Mouse (Mus musculus) cerebellum, postnatal 10 days (tissue): ENCODE data around the gene Cpa2.

Experiments used
- DNase-seq, 2 experiments: peaks; one replicate each; pipeline ENCODE4 v3.0.0; 2021; ENCODE audit warnings: mixed read lengths in 2 of 2

Gene Cpa2

DNA sequence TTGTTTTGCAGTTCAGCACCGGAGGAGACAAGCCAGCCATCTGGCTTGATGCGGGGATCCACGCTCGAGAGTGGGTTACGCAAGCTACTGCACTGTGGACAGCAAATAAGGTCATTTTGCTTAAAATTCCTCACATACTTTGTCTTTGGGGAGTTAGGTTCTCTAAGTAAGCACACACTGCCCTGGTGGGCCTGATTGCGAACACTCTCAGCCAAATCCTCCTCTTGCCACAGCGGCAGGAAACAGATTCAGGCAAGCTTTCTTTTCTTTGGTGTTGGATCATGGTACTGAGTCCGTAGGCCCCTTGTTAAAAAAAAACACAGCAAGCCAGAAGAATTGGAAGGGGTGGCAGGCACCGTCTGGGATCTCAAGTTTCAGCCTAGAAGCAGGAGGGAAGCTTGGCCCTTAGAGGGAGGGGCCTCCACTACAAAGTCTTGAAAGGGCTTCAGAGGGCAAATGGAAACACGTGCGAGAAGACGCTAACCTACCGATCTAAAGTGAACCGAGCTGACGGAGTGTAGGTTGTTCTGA, 7.9 kb downstream of the Cpa2 start:
- peak; percentile 62 to 66 for DNase-seq

DNA sequence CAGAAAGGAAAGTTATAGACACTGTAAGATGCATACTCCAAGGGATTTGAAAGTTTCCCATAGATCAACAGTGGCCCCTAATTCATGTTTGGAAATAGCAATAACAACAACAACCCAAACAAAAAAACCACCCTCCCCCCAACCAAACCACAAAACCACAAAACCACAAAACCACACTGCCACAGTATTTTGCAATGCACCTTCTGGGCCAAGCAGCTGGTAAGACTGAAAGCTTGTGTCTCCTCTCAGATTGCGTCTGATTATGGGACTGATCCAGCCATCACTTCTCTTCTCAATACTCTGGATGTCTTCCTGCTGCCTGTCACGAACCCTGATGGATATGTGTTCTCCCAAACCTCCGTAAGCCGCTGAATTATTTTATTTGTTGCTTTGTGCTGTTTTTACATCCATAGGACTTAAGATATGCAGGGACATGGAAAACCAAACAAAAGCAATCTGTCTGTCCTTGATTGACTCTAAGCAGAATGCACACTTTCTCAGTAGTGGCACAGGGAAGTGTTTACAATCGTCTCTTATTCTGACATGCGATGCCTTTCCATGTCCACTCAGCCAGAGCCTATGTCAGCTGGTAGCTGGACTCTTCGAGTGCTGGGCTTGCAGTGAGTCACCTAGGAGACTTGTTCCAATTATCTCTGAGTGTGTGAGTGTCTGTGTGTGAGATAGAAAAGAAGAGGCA, 9.3 kb downstream of the Cpa2 start:
- DNase-seq, result no peak

GRCm38 (mm10) chr6:30551193-30551515, 9.8 kb downstream of the Cpa2 start:
- no peak for DNase-seq

DNA sequence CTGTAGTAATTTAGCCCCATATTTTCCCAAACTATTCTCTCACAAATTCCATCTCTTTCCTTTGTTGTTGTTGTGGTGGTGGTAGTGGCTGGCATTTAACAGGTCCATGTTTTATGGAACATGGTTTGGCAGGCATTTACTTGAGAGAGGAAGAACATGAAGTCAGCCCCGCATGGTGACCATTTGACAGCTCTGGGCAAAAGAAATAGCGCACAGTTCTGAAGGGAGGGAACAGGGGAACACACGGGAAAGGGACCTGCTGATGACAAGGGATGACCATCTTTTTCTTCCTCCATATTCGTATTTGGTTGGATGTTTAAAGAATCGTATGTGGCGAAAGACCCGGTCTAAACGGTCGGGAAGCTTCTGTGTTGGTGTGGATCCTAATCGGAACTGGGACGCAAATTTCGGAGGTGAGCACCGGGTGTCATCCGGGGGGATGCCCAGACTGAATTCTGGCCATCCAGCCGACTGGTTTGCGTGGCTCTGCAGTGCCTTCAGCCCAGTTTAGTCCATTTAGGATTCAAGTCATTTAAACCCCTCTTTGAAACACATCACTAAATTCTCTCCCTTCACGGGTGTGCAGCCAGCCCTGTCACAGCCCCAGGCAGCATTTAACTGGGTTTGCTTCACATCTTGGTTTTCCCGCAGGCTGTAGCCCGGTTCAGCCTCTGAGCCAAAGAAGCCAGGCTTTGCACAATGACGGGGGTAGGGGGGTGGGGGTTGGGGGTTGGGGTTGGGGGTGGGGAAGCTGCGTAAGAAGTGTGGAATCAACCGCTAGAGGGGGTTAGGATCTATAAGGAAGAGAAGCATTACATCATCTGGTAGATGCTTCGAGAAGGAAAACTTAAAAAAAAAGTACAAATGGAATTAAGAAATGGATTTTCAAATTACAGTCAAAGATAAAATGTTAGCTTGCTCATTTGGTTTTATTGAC, 10.5 kb downstream of the Cpa2 start:
- peak; percentile 76 to 88 for DNase-seq

DNA sequence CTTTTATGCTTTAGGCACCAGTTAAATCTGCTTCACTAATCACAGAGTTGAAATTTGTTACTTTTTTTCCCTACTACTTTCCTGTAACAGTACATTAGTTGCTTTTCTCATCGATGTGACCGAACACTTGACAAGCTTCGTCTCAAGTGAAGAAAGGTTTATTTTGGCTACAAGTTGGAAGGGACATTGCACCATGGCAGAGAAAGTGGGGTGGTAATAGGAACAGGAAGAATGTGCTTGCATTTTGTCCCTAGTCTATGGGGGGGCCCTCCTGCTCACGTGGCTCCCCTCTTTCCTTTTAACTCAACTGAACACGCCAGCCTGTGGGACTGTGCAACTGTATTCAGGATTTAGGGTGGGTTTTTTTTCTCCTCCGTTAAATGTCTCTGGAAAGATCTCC, 11.2 kb downstream of the Cpa2 start:
- DNase-seq, result no peak

- no peak for DNase-seq
These were observed 12.1 kb downstream of the Cpa2 start for GRCm38 (mm10) chr6:30553381-30554010.

- DNase-seq, result no peak
These were observed 12.7 kb downstream of the Cpa2 start for GRCm38 (mm10) chr6:30554092-30554491.

GRCm38 (mm10) chr6:30554621-30555170, 13.3 kb downstream of the Cpa2 start:
- DNase-seq, result peak in 1 of 2 experiments; percentile 49

- DNase-seq, result peak in 1 of 2 experiments; percentile 58
These were observed 14.7 kb downstream of the Cpa2 start for GRCm38 (mm10) chr6:30556080-30556479.

DNA sequence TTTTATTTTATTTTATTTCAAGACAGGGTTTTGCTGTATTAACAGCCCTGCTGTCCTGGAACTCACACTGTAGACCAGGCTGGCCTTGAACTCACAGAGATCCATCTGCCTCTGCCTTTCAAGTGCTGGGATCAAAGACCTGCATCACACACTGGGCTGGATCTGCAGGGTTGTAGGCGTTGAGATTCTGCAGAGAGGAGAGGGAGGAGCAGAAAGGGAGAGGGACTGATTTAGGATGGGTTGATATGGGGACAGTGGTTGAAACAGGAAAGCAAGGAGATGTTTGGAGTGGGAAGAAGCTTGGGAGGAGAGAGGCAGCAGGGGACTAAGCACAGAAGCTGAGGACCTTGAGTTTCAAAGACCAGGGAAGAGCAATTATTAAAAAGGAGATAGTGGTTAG, 18.3 kb downstream of the Cpa2 start:
- no peak for DNase-seq

GRCm38 (mm10) chr6:30562132-30562531, 20.8 kb downstream of the Cpa2 start:
- no peak for DNase-seq

DNA sequence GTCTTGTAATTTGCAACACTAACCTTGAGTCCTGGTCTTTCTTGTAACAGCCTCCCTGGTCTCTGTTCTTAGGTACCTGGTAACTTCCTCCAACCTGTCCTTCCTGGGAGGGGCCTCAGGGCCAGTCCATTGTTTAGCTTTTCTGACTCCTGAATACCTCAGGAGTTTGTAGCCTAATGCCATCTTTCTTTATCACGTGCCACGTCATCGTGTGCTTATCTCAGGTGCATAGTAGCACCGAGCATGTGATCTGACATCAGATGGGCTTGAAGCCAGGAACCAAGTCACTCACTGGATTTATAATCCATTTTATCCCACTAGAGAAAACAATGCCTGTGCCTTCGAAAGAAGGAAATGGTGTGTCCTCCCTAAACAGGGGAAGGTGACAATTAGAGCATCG, 22.2 kb downstream of the Cpa2 start:
- DNase-seq, result no peak

- no peak for DNase-seq
These were observed 22.7 kb downstream of the Cpa2 start for GRCm38 (mm10) chr6:30564051-30564450.

GRCm38 (mm10) chr6:30568069-30568468, 26.7 kb downstream of the Cpa2 start, which contains the start of gene Cpa4:
TSS of gene Cpa4 (plus strand) at chr6:30568369.
- DNase-seq, result no peak

DNA sequence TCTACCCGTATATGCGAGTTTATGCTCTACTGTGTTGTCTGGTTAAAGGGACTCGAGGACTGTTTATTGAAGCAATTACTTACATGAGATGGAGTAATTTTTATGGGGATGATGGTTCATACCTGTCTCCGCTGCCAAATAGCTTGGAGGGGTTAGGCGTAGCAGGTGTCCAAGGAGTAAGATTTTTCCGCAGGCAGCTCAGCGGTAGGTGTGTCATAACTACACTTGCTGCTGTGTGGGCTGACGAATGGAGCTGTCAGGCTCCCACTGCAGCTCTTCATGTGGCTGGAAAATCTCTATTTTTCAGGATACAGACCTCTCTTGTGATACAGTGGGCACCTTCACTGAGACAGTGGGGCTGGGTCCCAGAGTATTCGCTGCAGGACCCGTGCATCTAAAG, 27.9 kb downstream of the Cpa2 start:
- no peak for DNase-seq

DNA sequence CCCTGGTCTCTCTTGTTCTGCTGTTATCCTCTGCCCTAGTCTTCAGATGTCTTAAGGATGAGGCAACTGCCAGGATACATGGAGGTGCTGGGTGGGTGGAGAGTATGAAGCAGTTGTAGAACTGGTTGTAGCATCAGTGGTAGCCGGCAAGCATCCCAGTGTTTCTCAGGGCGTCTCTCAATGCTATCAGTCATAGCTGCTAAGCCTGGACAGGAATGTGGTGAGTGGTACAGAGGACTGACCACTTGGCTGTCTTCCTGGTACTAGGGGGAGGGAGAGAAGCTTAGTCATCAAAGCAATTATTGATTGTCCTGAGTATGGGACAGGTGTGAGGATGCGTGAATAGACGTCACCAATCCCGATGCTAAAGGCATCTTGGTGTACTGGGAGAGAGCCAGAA, 28.6 kb downstream of the Cpa2 start:
- DNase-seq, result no peak

DNA sequence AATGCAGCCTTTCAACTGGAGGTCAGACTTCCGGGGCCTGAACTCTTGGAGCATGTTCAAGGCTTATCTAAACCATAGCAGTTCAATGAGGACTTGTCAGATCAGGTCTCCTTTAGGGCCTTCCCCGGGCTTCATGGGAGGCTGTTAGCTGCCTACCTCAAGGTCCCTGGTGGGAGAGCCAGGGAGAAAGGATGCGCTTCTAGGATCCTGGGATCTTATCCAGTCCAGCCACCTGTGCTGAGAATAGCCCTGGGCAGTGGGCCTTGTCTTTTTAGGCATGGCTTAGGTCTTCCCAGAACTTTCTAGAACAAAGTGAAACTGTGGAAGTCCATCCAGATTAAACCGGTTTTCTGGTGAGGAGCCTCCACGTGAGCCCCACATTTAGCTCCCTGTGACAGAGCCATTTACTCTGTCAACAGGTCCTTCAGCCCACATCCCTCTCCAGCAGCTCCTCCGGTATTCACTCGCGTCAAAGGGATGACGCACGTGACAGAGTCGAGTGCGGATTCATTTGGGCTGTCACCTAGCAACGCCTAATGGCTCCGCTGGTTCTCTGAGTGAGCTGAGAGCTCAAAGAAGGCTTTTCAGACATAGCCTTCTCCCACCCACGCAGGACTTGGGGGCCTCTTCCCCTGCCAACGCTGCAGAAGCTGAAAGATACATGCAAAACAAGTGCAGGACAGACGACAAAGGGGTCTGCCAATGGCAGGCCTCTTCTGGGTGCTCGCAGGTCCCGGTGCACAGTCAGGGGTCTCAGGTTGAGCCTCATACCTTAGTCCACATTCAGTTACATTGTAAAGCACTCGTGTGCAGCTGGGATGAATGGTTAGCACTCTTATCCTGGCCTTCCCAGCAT, 31.3 kb downstream of the Cpa2 start:
- peak in 1 of 2 experiments; percentile 46 for DNase-seq

DNA sequence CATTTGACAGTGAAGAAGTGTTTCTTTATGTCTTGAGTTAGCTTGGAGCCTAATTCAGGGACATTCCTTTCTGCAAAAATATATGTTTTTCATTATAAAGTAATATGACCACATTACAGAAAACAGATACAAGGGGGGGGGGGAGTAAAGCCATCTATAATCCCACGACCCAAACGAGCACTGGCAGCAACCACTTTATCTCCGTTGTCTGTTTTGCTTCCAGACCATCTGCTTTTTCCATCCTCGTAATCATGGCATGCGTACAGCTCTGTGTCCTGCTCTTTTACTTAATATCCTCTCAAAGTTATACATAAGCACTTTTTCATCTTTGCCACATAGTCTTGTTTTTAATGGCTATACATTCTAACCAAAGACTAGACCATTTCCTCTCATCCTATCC, 32.0 kb downstream of the Cpa2 start:
- DNase-seq, result no peak

GRCm38 (mm10) chr6:30574945-30575344, 33.6 kb downstream of the Cpa2 start:
- peak; percentile 36 to 45 for DNase-seq

GRCm38 (mm10) chr6:30576477-30577203, 35.3 kb downstream of the Cpa2 start:
- no peak for DNase-seq
